27 mouse cellular contexts compared by ENCODE assay signal in genomic region chr15:26338343-26338742, GRCm38 (mm10). TPM values are rescaled to one million over a fixed set of nuclear protein-coding genes. Genes with fewer than 3 reads are reported as not detected.
DNase-seq lines count a peak whose midpoint lies in the region; ATAC-seq and TF ChIP-seq lines count a peak whose summit lies in the region.
"Had no signal": no experiment of that assay in that cellular context is flagged by ENCODE, and none has a peak within 500 bp of the region (broad histone marks: within the 10 kb centered on the region; RNA-seq: fewer than 3 reads in every experiment).

No protein-coding gene starts in this region.

- peak; percentile 13 to 15 for DNase-seq in cerebellum, postnatal 14 days
- DNase-seq in cerebellum, postnatal 36 days = no peak
- DNase-seq in hindbrain, postnatal 0 days (ENCODE audit: low spot score) = peak; percentile 28
- DNase-seq in hindbrain, embryonic 14.5 days (ENCODE audit: low spot score) = no peak
- DNase-seq in brain, embryonic 14.5 days (ENCODE audit: low read depth) = peak; percentile 47
- DNase-seq in layer of hippocampus, postnatal 36 days = peak; percentile 4 to 14
- no peak for DNase-seq in heart, postnatal 14 days
- DNase-seq: adrenal gland, postnatal 14 days; cerebellum, adult 11 months; cerebellum, adult 9-11 months; embryo, embryonic 11 days; gastrocnemius, postnatal 10 days; kidney, postnatal 4 days; lung, postnatal 4 days; midbrain, embryonic 14.5 days; thymus, adult 18-20 months; thymus, postnatal 4 days had no signal

- TF ChIP-seq POLR2A in brain, embryonic 14.5 days (IDR thresholded peaks at IDR 0.05; ENCODE audit: borderline replicate concordance, extremely low read depth, insufficient read depth, insufficient read length, poor library complexity, severe bottlenecking) = no peak

- intact Hi-C loops in heart, postnatal 14 days (cut with DNase I) = no loop called here

- no peak overlapping the region for H3K4me2 ChIP-seq in hindbrain, postnatal 0 days (ENCODE audit: low read depth, low read length)
- H3K4me2 ChIP-seq in hindbrain, embryonic 14.5 days (replicated peaks) = no peak overlapping the region
- H3K4me2 ChIP-seq: embryonic facial prominence, embryonic 13.5 days had no signal

- no peak overlapping the region for H3K27ac ChIP-seq in hindbrain, postnatal 0 days
- no peak overlapping the region for H3K27ac ChIP-seq in hindbrain, embryonic 14.5 days
- H3K27ac ChIP-seq: embryonic facial prominence, embryonic 13.5 days; heart, embryonic 10.5 days had no signal

- no peaks in the 10 kb centered on the region for H3K36me3 ChIP-seq in hindbrain, postnatal 0 days (ENCODE audit: insufficient read depth, low read length)
- no peaks in the 10 kb centered on the region for H3K36me3 ChIP-seq in hindbrain, embryonic 14.5 days (replicated peaks; ENCODE audit: control insufficient read depth, insufficient read depth)
- H3K36me3 ChIP-seq: embryonic facial prominence, embryonic 13.5 days; heart, embryonic 10.5 days had no signal

- H3K4me1 ChIP-seq in hindbrain, postnatal 0 days (ENCODE audit: insufficient read depth, low read length) = no peaks in the 10 kb centered on the region
- no peaks in the 10 kb centered on the region for H3K4me1 ChIP-seq in hindbrain, embryonic 14.5 days (replicated peaks; ENCODE audit: control insufficient read depth, insufficient read depth, low read length)
- H3K4me1 ChIP-seq: embryonic facial prominence, embryonic 13.5 days; heart, embryonic 10.5 days had no signal

- ATAC-seq in hindbrain, postnatal 0 days = no peak
- no peak for ATAC-seq in hindbrain, embryonic 14.5 days (ENCODE audit: low FRiP score)
- ATAC-seq: hindbrain, embryonic 16.5 days; intestine, embryonic 16.5 days had no signal

- H3K9me3 ChIP-seq in hindbrain, postnatal 0 days (ENCODE audit: low read length) = no peaks in the 10 kb centered on the region
- H3K9me3 ChIP-seq in hindbrain, embryonic 14.5 days (ENCODE audit: control insufficient read depth, low read length) = no peaks in the 10 kb centered on the region
- H3K9me3 ChIP-seq: embryonic facial prominence, embryonic 13.5 days; heart, embryonic 10.5 days had no signal

- no peaks in the 10 kb centered on the region for H3K27me3 ChIP-seq in hindbrain, postnatal 0 days (ENCODE audit: insufficient read depth, low read length)
- H3K27me3 ChIP-seq in hindbrain, embryonic 14.5 days (ENCODE audit: control insufficient read depth, insufficient read depth, low read length) = no peaks in the 10 kb centered on the region
- H3K27me3 ChIP-seq: embryonic facial prominence, embryonic 13.5 days had no signal

- no peak for TF ChIP-seq CTCF in hindbrain, postnatal 0 days (IDR thresholded peaks at IDR 0.05; ENCODE audit: low read depth)
- TF ChIP-seq CTCF in brain, embryonic 14.5 days (IDR thresholded peaks at IDR 0.05; ENCODE audit: borderline replicate concordance, extremely low read depth, insufficient read depth, insufficient read length) = no peak

- 79% methylated on average over 4 of the region's 4 CpGs for WGBS in hindbrain, postnatal 0 days
- WGBS in hindbrain, embryonic 14.5 days = 90% methylated on average over 4 of the region's 4 CpGs

- no peak overlapping the region for H3K4me3 ChIP-seq in hindbrain, postnatal 0 days (ENCODE audit: low read length)
- H3K4me3 ChIP-seq in hindbrain, embryonic 14.5 days (replicated peaks; ENCODE audit: low read length) = no peak overlapping the region
- H3K4me3 ChIP-seq: embryonic facial prominence, embryonic 13.5 days; erythroblast, embryonic 14.5 days; heart, embryonic 10.5 days had no signal

- H3K9ac ChIP-seq in hindbrain, postnatal 0 days (replicated peaks; ENCODE audit: low read length) = no peak overlapping the region
- H3K9ac ChIP-seq in hindbrain, embryonic 14.5 days = no peak overlapping the region
- H3K9ac ChIP-seq: embryonic facial prominence, embryonic 13.5 days had no signal

RNA-seq across cellular contexts. Expression of gene March11, which starts 29.5 kb away (rescaled TPM):
- 8.2 and 11.5 TPM in 2 replicates for total RNA-seq in hindbrain, postnatal 0 days (2014; rRNA removed)
- polyA plus RNA-seq in hindbrain, postnatal 0 days (2015; fragmentation: Nextera tagmentation; extraction: Ambion mirVana) = 8.7 and 9.7 TPM in 2 replicates
- 12.0 and 16.9 TPM in 2 replicates for polyA plus RNA-seq in hindbrain, embryonic 14.5 days (2014; fragmentation: Nextera tagmentation; extraction: Ambion mirVana)
- polyA plus RNA-seq in brain, embryonic 14.5 days (2012; rRNA removed) = 6.4 and 10.5 TPM in 2 replicates
- 1 to 10 TPM; 7.4 to 9.1 TPM for total RNA-seq in layer of hippocampus, postnatal 36 days (2021)
- under 1 TPM in 1 of 2 experiments, not detected in 1; 0.33 TPM for total RNA-seq in heart, postnatal 14 days (2021)
- total RNA-seq: granulocyte monocyte progenitor cell, adult 5-6 weeks; hematopoietic stem cell, adult 5-6 weeks; liver, adult 2 months; megakaryocyte-erythroid progenitor cell, adult 5-6 weeks had no signal
- polyA plus RNA-seq: erythroblast, embryonic 14.5 days; liver, adult 2 months; liver, embryonic 16.5 days had no signal

Comparison
In these comparisons a context has a peak if more than half of its experiments do, and no peak if none do; other contexts are left out.
1. DNase-seq: peak in cerebellum, postnatal 14 days (2 of 2), hindbrain, postnatal 0 days (single experiment), brain, embryonic 14.5 days (single experiment) and layer of hippocampus, postnatal 36 days (2 of 2); none in cerebellum, postnatal 36 days (0 of 2), hindbrain, embryonic 14.5 days (single experiment) and heart, postnatal 14 days (0 of 2).